Mouse (Mus musculus): ENCODE results near the gene Pcp2. TPM values are rescaled to one million over a fixed set of nuclear protein-coding genes. Genes with fewer than 3 reads are reported as not detected.

Pcp2 gene
- polyA plus RNA-seq (2012; ENCODE audit: low replicate concordance), result not detected in 2 replicates

DNA sequence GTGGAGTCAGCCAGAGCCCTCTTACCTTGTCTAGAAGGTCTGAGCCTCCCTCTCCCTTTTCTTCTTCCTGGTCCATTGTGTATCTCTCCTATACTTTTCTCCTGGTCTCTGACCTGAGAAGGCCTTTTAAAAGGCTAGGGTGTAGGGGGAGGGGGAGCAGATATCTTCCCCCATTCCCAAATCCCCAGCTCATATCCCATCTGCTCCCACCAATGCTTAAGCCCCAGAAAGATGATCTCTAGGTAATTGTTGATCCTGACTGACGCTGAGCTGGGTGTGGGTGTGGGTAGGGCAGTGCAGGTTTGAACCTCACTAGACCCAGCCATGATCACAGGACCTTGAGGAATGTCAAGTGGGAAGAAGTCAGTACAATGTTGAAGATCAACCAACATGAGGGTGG lies at the start of gene Pcp2:
Gene Pcp2 (minus strand): TSS at position 101 of the 400 bp plus-strand sequence.

DNA sequence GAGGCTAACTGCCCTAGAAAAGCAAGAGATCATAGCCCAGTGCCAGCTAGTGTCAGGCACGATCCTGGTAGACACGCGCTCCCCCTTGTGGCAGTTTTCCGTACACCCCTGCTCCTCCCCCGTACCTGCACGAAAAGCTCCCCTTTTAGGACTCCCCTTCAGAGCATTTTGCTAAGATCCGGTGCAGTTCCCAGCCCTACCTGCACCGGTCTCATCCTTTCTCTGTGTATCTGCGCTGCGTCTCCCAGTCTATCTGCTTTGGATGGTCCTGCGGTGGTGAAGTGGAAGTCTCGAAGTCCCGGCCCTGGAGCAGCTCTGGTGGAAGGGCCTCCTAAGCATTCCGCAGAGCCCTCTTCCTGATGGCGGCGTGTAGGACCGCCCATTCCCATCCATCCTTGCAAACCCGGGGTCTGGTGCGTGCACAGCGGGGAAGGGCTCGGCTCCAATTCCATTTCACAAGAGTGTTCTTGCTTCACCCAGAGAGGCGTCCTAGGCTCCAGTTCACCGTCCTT lies 46.7 kb upstream of the Pcp2 start, which contains the start of gene Fcor:
Gene Fcor (minus strand): TSS at position 383 of the 512 bp plus-strand sequence.

DNA sequence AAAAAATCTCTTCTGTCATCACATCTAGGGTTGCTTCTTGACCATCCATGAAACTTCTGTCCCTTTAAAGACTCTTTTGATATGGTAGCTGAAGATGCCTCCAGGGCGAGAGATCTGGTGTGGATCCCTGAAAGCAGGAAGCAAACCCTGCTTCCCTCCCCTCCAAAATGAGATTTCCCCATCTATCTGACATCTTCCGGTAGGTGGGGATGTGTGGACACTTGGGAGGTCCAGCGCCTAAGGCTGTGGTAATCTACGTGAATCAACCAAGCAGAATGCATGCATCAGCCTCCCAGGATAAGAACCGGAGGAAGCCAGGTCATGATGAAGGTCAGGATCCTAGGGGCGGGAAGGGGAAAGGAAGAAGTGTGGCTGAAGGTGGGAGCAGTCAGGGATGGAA lies 40.2 kb upstream of the Pcp2 start, which contains the start of gene Mcemp1:
Gene Mcemp1 (plus strand): TSS at position 248 of the 400 bp plus-strand sequence.

GRCm38 (mm10) chr8:3655526-3655925 lies 30.2 kb upstream of the Pcp2 start, which contains the start of gene Retn:
Gene Retn, plus strand, starts transcription at chr8:3655770.

GRCm38 (mm10) chr8:3630647-3631477 lies 5.5 kb upstream of the Pcp2 start, which contains the start of gene Stxbp2:
Gene Stxbp2, plus strand, starts transcription at chr8:3630955.

DNA sequence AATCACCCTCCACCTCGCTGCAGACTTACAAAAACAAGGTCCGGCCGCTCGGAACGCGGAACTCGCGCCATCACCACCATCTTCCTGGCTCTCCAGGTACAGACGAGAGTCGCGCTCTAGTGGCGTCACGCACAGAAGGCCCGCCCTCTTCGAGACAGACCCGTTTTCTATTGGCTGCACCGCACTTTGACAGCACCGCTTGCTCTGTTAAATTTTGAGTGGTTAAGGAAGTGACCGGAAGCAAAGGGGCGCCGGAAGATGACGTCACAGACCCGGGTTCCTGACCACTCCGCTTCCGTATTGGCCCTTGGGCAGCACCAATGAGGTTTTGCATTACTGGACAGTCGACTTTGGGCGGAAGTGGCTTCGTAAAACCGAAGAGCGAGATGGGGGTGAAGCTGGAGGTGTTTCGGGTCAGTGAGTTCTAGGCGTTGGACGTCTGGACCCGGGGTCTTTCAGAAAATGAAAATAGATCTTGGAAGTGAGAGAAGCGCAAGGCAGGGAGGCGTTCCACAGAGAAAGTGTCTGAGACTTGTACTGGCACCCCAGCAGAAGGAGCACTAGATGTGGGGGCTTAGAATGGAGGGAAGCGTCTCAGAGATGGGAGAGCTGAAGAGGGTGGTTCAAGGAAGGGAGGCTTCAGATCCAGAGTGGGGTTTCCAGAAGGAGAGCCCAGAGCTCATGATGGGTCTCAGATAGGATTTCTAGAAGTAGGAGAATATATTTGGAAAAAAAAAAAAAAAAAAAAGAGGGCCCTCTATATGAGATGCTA lies 4.0 kb downstream of the Pcp2 start, which contains the start of the genes Xab2 and Pet100:
Gene Xab2 (minus strand): TSS at position 118 of the 772 bp plus-strand sequence.
Gene Pet100 (plus strand): TSS at position 350 of the 772 bp plus-strand sequence.

DNA sequence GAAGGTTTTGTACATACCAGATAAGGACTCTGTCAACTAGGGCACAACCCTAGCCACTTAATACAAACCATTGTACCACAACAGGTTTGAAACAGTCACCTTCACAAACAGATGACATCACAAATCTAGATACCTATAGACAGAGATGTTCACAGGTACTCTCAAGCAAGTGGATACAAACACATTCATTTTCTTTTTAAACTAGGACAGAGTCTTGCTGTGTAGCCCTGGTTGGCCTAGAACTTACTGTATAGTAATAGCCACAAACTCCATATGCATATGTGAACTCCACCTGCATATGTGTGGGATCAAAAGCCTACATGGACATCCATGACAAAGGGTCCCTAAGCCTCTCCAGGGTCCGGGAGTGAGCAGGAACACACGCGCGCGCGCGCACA lies 38.4 kb downstream of the Pcp2 start, which contains the start of gene Camsap3:
Gene Camsap3 (plus strand): TSS at position 301 of the 398 bp plus-strand sequence.

Other genes starting within 250 kb of the Pcp2 start
- gene Arhgef18, start 232.5 kb downstream of the Pcp2 start, polyA plus RNA-seq (2012; ENCODE audit: low replicate concordance), result 28.5 and 65.0 TPM in 2 replicates
- gene Pex11g, start 157.9 kb downstream of the Pcp2 start, polyA plus RNA-seq (2012; ENCODE audit: low replicate concordance), result 0.23 and 0.54 TPM in 2 replicates
- gene Tex45, start 154.7 kb downstream of the Pcp2 start, polyA plus RNA-seq (2012; ENCODE audit: low replicate concordance), result not detected in 2 replicates
- gene Zfp358, start 132.4 kb downstream of the Pcp2 start, polyA plus RNA-seq (2012; ENCODE audit: low replicate concordance), result 3.4 and 6.5 TPM in 2 replicates
- gene Mcoln1, start 125.1 kb downstream of the Pcp2 start, polyA plus RNA-seq (2012; ENCODE audit: low replicate concordance), result 78.2 and 241 TPM in 2 replicates
- 21.4 and 33.0 TPM in 2 replicates for gene Pnpla6, start 110.2 kb downstream of the Pcp2 start, polyA plus RNA-seq (2012; ENCODE audit: low replicate concordance)
- gene C330021F23Rik, start 57.6 kb downstream of the Pcp2 start, polyA plus RNA-seq (2012; ENCODE audit: low replicate concordance), result 0.19 TPM in 1 of 2 replicates, not detected in the other
- 0.42 and 0.58 TPM in 2 replicates for gene Camsap3, start 38.3 kb downstream of the Pcp2 start, polyA plus RNA-seq (2012; ENCODE audit: low replicate concordance)
- gene Xab2, start 4.2 kb downstream of the Pcp2 start, polyA plus RNA-seq (2012; ENCODE audit: low replicate concordance), result 27.6 and 38.9 TPM in 2 replicates
- gene Pet100, start 4.0 kb downstream of the Pcp2 start, polyA plus RNA-seq (2012; ENCODE audit: low replicate concordance), result 10.9 and 50.5 TPM in 2 replicates
- 95.4 and 315 TPM in 2 replicates for gene Stxbp2, start 5.4 kb upstream of the Pcp2 start, polyA plus RNA-seq (2012; ENCODE audit: low replicate concordance)
- not detected in 2 replicates for gene Retn, start 30.2 kb upstream of the Pcp2 start, polyA plus RNA-seq (2012; ENCODE audit: low replicate concordance)
- gene Mcemp1, start 40.2 kb upstream of the Pcp2 start, polyA plus RNA-seq (2012; ENCODE audit: low replicate concordance), result 0.11 and 0.24 TPM in 2 replicates
- not detected in 2 replicates for gene Fcor, start 46.8 kb upstream of the Pcp2 start, polyA plus RNA-seq (2012; ENCODE audit: low replicate concordance)
- gene Trappc5, start 50.8 kb upstream of the Pcp2 start, polyA plus RNA-seq (2012; ENCODE audit: low replicate concordance), result 10.8 and 16.4 TPM in 2 replicates
- gene Fcer2a, start 68.6 kb upstream of the Pcp2 start, polyA plus RNA-seq (2012; ENCODE audit: low replicate concordance), result 5.4 and 22.4 TPM in 2 replicates
- gene Clec4g, start 95.1 kb upstream of the Pcp2 start, polyA plus RNA-seq (2012; ENCODE audit: low replicate concordance), result 0.17 TPM in 1 of 2 replicates, not detected in the other
- gene Cd209a, start 123.4 kb upstream of the Pcp2 start, polyA plus RNA-seq (2012; ENCODE audit: low replicate concordance), result 0.44 and 0.52 TPM in 2 replicates
- gene Cd209e, start 228.8 kb upstream of the Pcp2 start, polyA plus RNA-seq (2012; ENCODE audit: low replicate concordance), result not detected in 2 replicates

Data from leukemia stem cell, adult 10-12 weeks (primary cell).